Mouse (Mus musculus): ENCODE data around the gene Adam6a. TPM values are rescaled to one million over a fixed set of nuclear protein-coding genes. Genes with fewer than 3 reads are reported as not detected.
"Not testable (repeated sequence)": the region's sequence is repeated elsewhere in the genome, so short reads cannot be mapped to it uniquely, and the experiment has no call there.

Adam6a gene
- total RNA-seq (2014; rRNA removed) (not detected in 2 replicates), polyA plus RNA-seq (2015; fragmentation: Nextera tagmentation; extraction: Ambion mirVana) (not detected in 2 replicates)

DNA sequence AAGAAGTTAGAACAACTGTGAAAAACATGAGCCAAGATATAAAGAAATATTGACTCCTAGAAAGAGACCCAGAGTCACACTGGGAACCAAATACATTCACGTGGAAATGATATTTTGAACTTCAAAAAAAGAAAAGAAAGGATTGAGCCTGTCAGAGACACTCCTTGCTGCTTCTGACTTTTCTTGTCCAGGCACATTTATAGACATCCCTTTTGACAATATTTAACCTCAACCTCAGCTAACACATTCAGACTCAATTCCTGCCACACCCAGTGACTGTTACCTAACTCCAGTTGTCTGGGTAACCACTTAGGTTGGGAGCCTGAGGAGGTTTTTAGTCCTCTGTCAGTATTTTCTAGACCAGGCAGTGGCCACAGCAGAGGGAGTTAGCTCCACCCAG is at the start of gene Adam6a:
Gene Adam6a, plus strand, starts transcription at position 301 of the 400 bp plus-strand sequence.
- DNase-seq (ENCODE audit: low spot score); ATAC-seq (ENCODE audit: low FRiP score); H3K4me2 ChIP-seq (ENCODE audit: low read depth, low read length, poor library complexity, severe bottlenecking); H3K36me3 ChIP-seq (ENCODE audit: insufficient read depth, low read length); H3K4me1 ChIP-seq (ENCODE audit: insufficient read depth, low read length); H3K27me3 ChIP-seq (ENCODE audit: insufficient read depth, low read length); H3K27ac ChIP-seq (ENCODE audit: low read depth, low read length); H3K4me3 ChIP-seq (ENCODE audit: low read depth, low read length); H3K9ac ChIP-seq (replicated peaks; ENCODE audit: low read length, poor library complexity, severe bottlenecking): not testable (repeated sequence)
- peaks cover 15% of the 10 kb centered on the region; the same call in 1 of the 2 replicates for H3K9me3 ChIP-seq (ENCODE audit: low read length)
- WGBS, result 86% methylated on average over 1 of the region's 1 CpGs

- Histone ChIP-seq H3K4me3 (ENCODE audit: low read depth, low read length) (no peak overlapping the region), H3K27ac (ENCODE audit: low read depth, low read length) (no peak overlapping the region), H3K4me1 (ENCODE audit: insufficient read depth, low read length) (no peaks in the 10 kb centered on the region), H3K4me2 (ENCODE audit: low read depth, low read length, poor library complexity, severe bottlenecking) (no peak overlapping the region), H3K9ac (replicated peaks; ENCODE audit: low read length, poor library complexity, severe bottlenecking) (no peak overlapping the region), H3K9me3 (ENCODE audit: low read length) (peaks cover 26% of the 10 kb centered on the region), H3K36me3 (ENCODE audit: insufficient read depth, low read length) (no peaks in the 10 kb centered on the region), H3K27me3 (ENCODE audit: insufficient read depth, low read length) (no peaks in the 10 kb centered on the region)
- DNase-seq (ENCODE audit: low spot score) (no peak), ATAC-seq (ENCODE audit: low FRiP score) (no peak)
- 72% methylated on average over 2 of the region's 2 CpGs for WGBS
- no peak for TF ChIP-seq CTCF (IDR thresholded peaks at IDR 0.05)
Measured at GRCm38 (mm10) chr12:113525901-113526300, 17.8 kb upstream of the Adam6a start.

DNA sequence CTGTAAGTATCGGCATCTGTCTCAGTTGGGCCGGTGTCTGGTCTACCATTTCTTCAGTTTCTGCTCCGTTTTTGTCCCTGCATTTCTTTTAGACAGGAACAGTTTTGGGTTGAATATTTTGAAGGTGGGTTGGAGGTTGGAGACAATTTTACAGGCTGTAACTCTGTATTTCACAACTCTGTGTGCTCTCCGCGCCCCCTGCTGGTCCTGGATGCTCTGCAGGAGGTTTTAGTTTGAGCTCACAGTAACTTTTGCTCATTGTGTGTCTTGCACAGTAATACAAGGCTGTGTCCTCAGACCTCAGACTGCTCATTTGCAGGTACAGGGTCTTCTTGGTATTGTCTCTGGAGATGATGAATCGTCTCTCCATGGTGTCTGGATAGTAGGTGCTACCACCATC is 34.5 kb downstream of the Adam6a start:
- no peaks in the 10 kb centered on the region for H3K36me3 ChIP-seq (ENCODE audit: insufficient read depth, low read length)
- no peaks in the 10 kb centered on the region for H3K27me3 ChIP-seq (ENCODE audit: insufficient read depth, low read length)
- no peak overlapping the region for H3K4me3 ChIP-seq (ENCODE audit: low read depth, low read length)
- no peaks in the 10 kb centered on the region for H3K4me1 ChIP-seq (ENCODE audit: insufficient read depth, low read length)
- no peak overlapping the region for H3K4me2 ChIP-seq (ENCODE audit: low read depth, low read length, poor library complexity, severe bottlenecking)
- WGBS, result 60% methylated on average over 6 of the region's 6 CpGs
- ATAC-seq (ENCODE audit: low FRiP score), result no peak
- no peak for TF ChIP-seq CTCF (IDR thresholded peaks at IDR 0.05)
- H3K9me3 ChIP-seq (ENCODE audit: low read length), result peaks cover 26% of the 10 kb centered on the region
- DNase-seq (ENCODE audit: low spot score), result no peak
- H3K27ac ChIP-seq (ENCODE audit: low read depth, low read length), result no peak overlapping the region
- no peak overlapping the region for H3K9ac ChIP-seq (replicated peaks; ENCODE audit: low read length, poor library complexity, severe bottlenecking)

DNA sequence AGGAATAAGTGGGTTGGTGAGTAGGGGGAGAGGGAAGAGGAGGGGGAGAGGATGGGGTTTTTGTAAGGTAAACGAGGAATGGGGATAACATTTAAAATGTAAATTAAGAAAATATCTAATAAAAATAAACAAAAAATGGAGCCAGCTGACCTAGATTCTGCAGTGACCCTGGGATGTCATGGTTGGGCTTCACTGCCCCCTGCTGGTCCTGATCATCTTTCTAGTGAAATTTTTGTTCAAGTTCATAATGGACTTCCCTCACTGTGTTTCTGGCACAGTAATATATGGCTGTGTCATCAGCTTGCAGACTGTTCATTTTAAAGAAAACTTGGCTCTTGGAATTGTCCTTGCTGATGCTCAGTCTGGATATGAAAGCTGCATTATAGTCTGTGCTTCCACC is 44.3 kb downstream of the Adam6a start:
- H3K9ac ChIP-seq (replicated peaks; ENCODE audit: low read length, poor library complexity, severe bottlenecking), result no peak overlapping the region
- no peak for ATAC-seq (ENCODE audit: low FRiP score)
- no peaks in the 10 kb centered on the region for H3K36me3 ChIP-seq (ENCODE audit: insufficient read depth, low read length)
- 0 out of 2 replicates have a peak, but pooled peaks cover 1% of the 10 kb centered on the region for H3K9me3 ChIP-seq (ENCODE audit: low read length)
- H3K27ac ChIP-seq (ENCODE audit: low read depth, low read length), result no peak overlapping the region
- no peak for TF ChIP-seq CTCF (IDR thresholded peaks at IDR 0.05)
- 63% methylated on average over 1 of the region's 1 CpGs for WGBS
- H3K4me2 ChIP-seq (ENCODE audit: low read depth, low read length, poor library complexity, severe bottlenecking), result no peak overlapping the region
- no peak overlapping the region for H3K4me3 ChIP-seq (ENCODE audit: low read depth, low read length)
- DNase-seq (ENCODE audit: low spot score), result no peak
- no peaks in the 10 kb centered on the region for H3K27me3 ChIP-seq (ENCODE audit: insufficient read depth, low read length)
- no peaks in the 10 kb centered on the region for H3K4me1 ChIP-seq (ENCODE audit: insufficient read depth, low read length)

Other genes with a start within 250 kb of the Adam6a start
- gene Adam6b, start 54.4 kb upstream of the Adam6a start, total RNA-seq (2014; rRNA removed), result not detected in 2 replicates
- not detected in 2 replicates for gene Adam6b, start 54.4 kb upstream of the Adam6a start, polyA plus RNA-seq (2015; fragmentation: Nextera tagmentation; extraction: Ambion mirVana)